12 mouse cellular contexts compared by ENCODE assay signal in the genomic region with DNA sequence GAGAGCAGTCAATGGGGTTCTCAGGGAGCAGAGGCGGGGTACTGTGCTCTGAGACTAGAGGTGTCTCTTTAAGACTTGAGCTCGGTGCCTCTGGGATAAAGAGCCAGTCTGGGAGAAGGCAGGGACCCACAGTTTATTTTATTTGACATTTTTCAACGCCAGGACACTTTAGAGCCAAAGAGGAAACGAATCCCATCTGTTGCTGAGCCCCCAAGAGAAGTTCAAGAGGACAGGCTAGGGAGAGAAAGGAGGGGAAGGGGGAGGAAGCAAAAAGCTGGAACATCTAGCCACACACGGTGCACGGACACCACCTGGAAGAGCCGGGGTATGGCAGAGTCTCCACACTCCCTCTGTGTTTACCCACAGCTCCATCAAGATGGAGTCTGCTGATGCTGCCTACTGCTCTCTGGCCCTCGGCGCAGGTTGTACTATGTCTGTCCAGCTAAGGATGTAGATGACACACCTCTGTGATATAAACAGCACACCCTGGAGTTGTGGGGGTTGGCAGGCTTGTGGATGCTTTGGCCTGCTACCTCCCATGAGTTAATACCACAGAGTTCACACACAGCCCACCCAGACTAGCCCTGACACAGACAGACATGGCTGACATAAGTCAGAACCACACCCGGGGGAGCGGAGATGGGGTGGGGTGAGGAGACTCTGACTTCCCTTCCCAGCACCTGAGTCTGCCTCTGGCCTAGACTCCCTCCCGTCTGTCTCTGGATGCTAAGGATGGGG.
DNase-seq lines count a peak whose midpoint lies in the region; ATAC-seq lines count a peak whose summit lies in the region.
"Had no signal": no experiment of that assay in that cellular context is flagged by ENCODE, and none has a peak within 500 bp of the region (broad histone marks: within the 10 kb centered on the region; RNA-seq: fewer than 3 reads in every experiment).

No protein-coding gene starts in this region.

- H3K27ac ChIP-seq in forebrain, embryonic 14.5 days (ENCODE audit: low read depth, low read length): no peak overlapping the region
- H3K27ac ChIP-seq in forebrain, embryonic 13.5 days: no peak overlapping the region
- no peak overlapping the region for H3K27ac ChIP-seq in embryonic facial prominence, embryonic 11.5 days (replicated peaks; ENCODE audit: low read depth, low read length)

- H3K4me1 ChIP-seq in forebrain, embryonic 14.5 days (ENCODE audit: control insufficient read depth, insufficient read depth, low read length): peaks cover 5% of the 10 kb centered on the region
- peaks cover 17% of the 10 kb centered on the region for H3K4me1 ChIP-seq in forebrain, embryonic 13.5 days
- H3K4me1 ChIP-seq in embryonic facial prominence, embryonic 11.5 days (ENCODE audit: control insufficient read depth, insufficient read depth, low read length): no peaks in the 10 kb centered on the region; the same call in 1 of the 2 replicates

- H3K27me3 ChIP-seq in forebrain, embryonic 14.5 days (replicated peaks; ENCODE audit: control insufficient read depth, insufficient read depth, low read length): no peaks in the 10 kb centered on the region
- H3K27me3 ChIP-seq in forebrain, embryonic 13.5 days: no peaks in the 10 kb centered on the region
- H3K27me3 ChIP-seq in embryonic facial prominence, embryonic 11.5 days (ENCODE audit: control insufficient read depth, insufficient read depth, low read length): no peaks in the 10 kb centered on the region

- intact Hi-C loops in heart, postnatal 10 days (cut with DNase I): no loop called here

- peaks cover 13% of the 10 kb centered on the region for H3K36me3 ChIP-seq in forebrain, embryonic 14.5 days (ENCODE audit: control insufficient read depth, insufficient read depth, low read length)
- H3K36me3 ChIP-seq in forebrain, embryonic 13.5 days (ENCODE audit: poor library complexity, severe bottlenecking): peaks cover 19% of the 10 kb centered on the region
- no peaks in the 10 kb centered on the region for H3K36me3 ChIP-seq in embryonic facial prominence, embryonic 11.5 days (replicated peaks; ENCODE audit: control insufficient read depth, insufficient read depth, low read depth, low read length)

- H3K4me3 ChIP-seq in forebrain, embryonic 14.5 days (ENCODE audit: low read depth, low read length): no peak overlapping the region
- no peak overlapping the region for H3K4me3 ChIP-seq in forebrain, embryonic 13.5 days
- H3K4me3 ChIP-seq in embryonic facial prominence, embryonic 11.5 days (ENCODE audit: low read depth, low read length): no peak overlapping the region

- ATAC-seq in forebrain, embryonic 14.5 days: peak; percentile 32; the same call in 1 of the 2 replicates
- no peak; the same call in 1 of the 2 replicates for ATAC-seq in forebrain, embryonic 13.5 days
- ATAC-seq in embryonic facial prominence, embryonic 11.5 days (replicated peaks; ENCODE audit: insufficient number of reproducible peaks, low FRiP score, low TSS enrichment, low read depth): peak; percentile 44; the same call in 1 of the 2 replicates

- H3K9me3 ChIP-seq in forebrain, embryonic 14.5 days (replicated peaks; ENCODE audit: control insufficient read depth, low read length): no peaks in the 10 kb centered on the region
- H3K9me3 ChIP-seq in forebrain, embryonic 13.5 days (replicated peaks): no peaks in the 10 kb centered on the region
- H3K9me3 ChIP-seq in embryonic facial prominence, embryonic 11.5 days (replicated peaks; ENCODE audit: control insufficient read depth, low read length): no peaks in the 10 kb centered on the region

- 84% methylated on average over 12 of the region's 12 CpGs for WGBS in forebrain, embryonic 14.5 days
- WGBS in forebrain, embryonic 13.5 days: 85% methylated on average over 12 of the region's 12 CpGs
- 46% methylated on average over 12 of the region's 12 CpGs for WGBS in embryonic facial prominence, embryonic 11.5 days

- no peak overlapping the region for H3K4me2 ChIP-seq in forebrain, embryonic 14.5 days (ENCODE audit: low read length)
- H3K4me2 ChIP-seq in forebrain, embryonic 13.5 days: no peak overlapping the region
- H3K4me2 ChIP-seq in embryonic facial prominence, embryonic 11.5 days (ENCODE audit: low read depth, low read length): no peak overlapping the region

- H3K9ac ChIP-seq in forebrain, embryonic 14.5 days (ENCODE audit: low read length): no peak overlapping the region
- no peak overlapping the region for H3K9ac ChIP-seq in forebrain, embryonic 13.5 days
- H3K9ac ChIP-seq in embryonic facial prominence, embryonic 11.5 days (replicated peaks; ENCODE audit: low read length): no peak overlapping the region

- DNase-seq in forebrain, embryonic 14.5 days (ENCODE audit: low spot score): no peak
- DNase-seq in kidney, postnatal 14 days: peak; percentile 38
- no peak for DNase-seq in kidney, postnatal 4 days
- peak; percentile 50 for DNase-seq in embryonic facial prominence, embryonic 11.5 days (ENCODE audit: low spot score)
- peak; percentile 70 to 71 for DNase-seq in heart, postnatal 10 days
- no peak for DNase-seq in spleen, postnatal 4 days (ENCODE audit: low spot score in 2 of 2)
- DNase-seq in left cerebral cortex, adult 18-20 months (ENCODE audit: low spot score in 2 of 2): no peak
- DNase-seq: embryo, embryonic 11 days; gastrocnemius, postnatal 10 days; left cerebral cortex, postnatal 4 days; midbrain, embryonic 14.5 days had no signal

Comparison
In these comparisons a context has a peak if more than half of its experiments do, and no peak if none do; other contexts are left out.
1. DNase-seq: peak in kidney, postnatal 14 days (single experiment), embryonic facial prominence, embryonic 11.5 days (single experiment) and heart, postnatal 10 days (2 of 2); none in forebrain, embryonic 14.5 days (single experiment), kidney, postnatal 4 days (0 of 2), spleen, postnatal 4 days (0 of 2) and left cerebral cortex, adult 18-20 months (0 of 2).